Mouse (Mus musculus): ENCODE measurements around the gene Ttc39a. TPM values are rescaled to one million over a fixed set of nuclear protein-coding genes. Genes with fewer than 3 reads are reported as not detected.

The Ttc39a gene
- polyA plus RNA-seq, 1 experiment from 2014 or later = 0.90 TPM

GRCm38 (mm10) chr4:109406054-109406485 is 353 bp upstream of the Ttc39a start:
- Histone ChIP-seq H3K36me3 (no peaks in the 10 kb centered on the region), H3K4me1 (replicated peaks) (peaks cover 21% of the 10 kb centered on the region), H3K4me2 (replicated peaks) (peak overlapping the region; percentile 98), H3K27me3 (peaks cover 8% of the 10 kb centered on the region; the same call in 1 of the 2 replicates), H3K4me3 (replicated peaks) (peak overlapping the region; percentile 64), H3K9me3 (no peaks in the 10 kb centered on the region), H3K27ac (no peak overlapping the region), H3K9ac (replicated peaks) (no peak overlapping the region; the same call in 1 of the 2 replicates)
- peak; percentile 24; the same call in 1 of the 2 replicates for ATAC-seq
- 8% methylated on average over 3 of the region's 3 CpGs for WGBS

GRCm38 (mm10) chr4:109407176-109407520 is 725 bp downstream of the Ttc39a start:
- peak overlapping the region; percentile 64 for H3K4me3 ChIP-seq (replicated peaks)
- H3K27ac ChIP-seq = no peak overlapping the region
- H3K36me3 ChIP-seq = no peaks in the 10 kb centered on the region
- H3K27me3 ChIP-seq = peaks cover 8% of the 10 kb centered on the region; the same call in 1 of the 2 replicates
- H3K9ac ChIP-seq (replicated peaks) = peak overlapping the region; percentile 78
- WGBS = 1% methylated on average over 24 of the region's 24 CpGs
- H3K4me2 ChIP-seq (replicated peaks) = peak overlapping the region; percentile 98
- no peaks in the 10 kb centered on the region for H3K9me3 ChIP-seq
- peak; percentile 38; the same call in 1 of the 2 replicates for ATAC-seq
- peaks cover 24% of the 10 kb centered on the region for H3K4me1 ChIP-seq (replicated peaks)

GRCm38 (mm10) chr4:109407701-109408485 is 1.5 kb downstream of the Ttc39a start:
- WGBS = 91% methylated on average over 9 of the region's 9 CpGs
- Histone ChIP-seq H3K36me3 (no peaks in the 10 kb centered on the region), H3K27me3 (peaks cover 8% of the 10 kb centered on the region; the same call in 1 of the 2 replicates), H3K4me1 (replicated peaks) (peaks cover 24% of the 10 kb centered on the region), H3K9me3 (no peaks in the 10 kb centered on the region), H3K27ac (no peak overlapping the region), H3K4me2 (replicated peaks) (no peak overlapping the region), H3K9ac (replicated peaks) (no peak overlapping the region), H3K4me3 (replicated peaks) (no peak overlapping the region; the same call in 1 of the 2 replicates)
- ATAC-seq = no peak

- WGBS = 72% methylated on average over 9 of the region's 9 CpGs
- H3K4me3 ChIP-seq (replicated peaks) = no peak overlapping the region
- no peak for ATAC-seq
- no peaks in the 10 kb centered on the region for H3K9me3 ChIP-seq
- peaks cover 20% of the 10 kb centered on the region for H3K4me1 ChIP-seq (replicated peaks)
- H3K4me2 ChIP-seq (replicated peaks) = no peak overlapping the region
- no peak overlapping the region for H3K27ac ChIP-seq
- no peak overlapping the region for H3K9ac ChIP-seq (replicated peaks)
- H3K27me3 ChIP-seq = peaks cover 8% of the 10 kb centered on the region; the same call in 1 of the 2 replicates
- no peaks in the 10 kb centered on the region for H3K36me3 ChIP-seq
These were observed 4.4 kb downstream of the Ttc39a start for GRCm38 (mm10) chr4:109410681-109411376.

GRCm38 (mm10) chr4:109411377-109411967 is 5.0 kb downstream of the Ttc39a start:
- 84% methylated on average over 6 of the region's 6 CpGs for WGBS
- Histone ChIP-seq H3K4me3 (replicated peaks) (no peak overlapping the region), H3K27me3 (peaks cover 8% of the 10 kb centered on the region; the same call in 1 of the 2 replicates), H3K4me1 (replicated peaks) (peaks cover 14% of the 10 kb centered on the region), H3K36me3 (no peaks in the 10 kb centered on the region), H3K9me3 (no peaks in the 10 kb centered on the region), H3K9ac (replicated peaks) (no peak overlapping the region), H3K4me2 (replicated peaks) (no peak overlapping the region), H3K27ac (no peak overlapping the region)
- no peak for ATAC-seq

GRCm38 (mm10) chr4:109412233-109412632 is 5.8 kb downstream of the Ttc39a start:
- Histone ChIP-seq H3K4me2 (replicated peaks) (no peak overlapping the region), H3K9me3 (no peaks in the 10 kb centered on the region), H3K27me3 (peaks cover 7% of the 10 kb centered on the region; the same call in 1 of the 2 replicates), H3K9ac (replicated peaks) (no peak overlapping the region), H3K4me3 (replicated peaks) (no peak overlapping the region), H3K27ac (no peak overlapping the region), H3K4me1 (replicated peaks) (peaks cover 8% of the 10 kb centered on the region; the same call in 1 of the 2 replicates), H3K36me3 (no peaks in the 10 kb centered on the region)
- WGBS = 94% methylated on average over 5 of the region's 5 CpGs
- ATAC-seq = no peak

GRCm38 (mm10) chr4:109417998-109418397 is 11.6 kb downstream of the Ttc39a start:
- no peak for ATAC-seq

GRCm38 (mm10) chr4:109419017-109419416 is 12.6 kb downstream of the Ttc39a start:
- WGBS = 23% methylated on average over 3 of the region's 3 CpGs
- Histone ChIP-seq H3K9me3 (no peaks in the 10 kb centered on the region), H3K27me3 (no peaks in the 10 kb centered on the region), H3K4me1 (replicated peaks) (no peaks in the 10 kb centered on the region), H3K36me3 (no peaks in the 10 kb centered on the region), H3K9ac (replicated peaks) (no peak overlapping the region), H3K27ac (no peak overlapping the region), H3K4me3 (replicated peaks) (no peak overlapping the region), H3K4me2 (replicated peaks) (no peak overlapping the region)
- no peak for ATAC-seq

More at GRCm38 (mm10) chr4:109417998-109418397, 11.6 kb downstream of the Ttc39a start:
- Histone ChIP-seq H3K4me1 (replicated peaks) (no peaks in the 10 kb centered on the region), H3K9me3 (no peaks in the 10 kb centered on the region), H3K27ac (no peak overlapping the region), H3K27me3 (no peaks in the 10 kb centered on the region), H3K36me3 (no peaks in the 10 kb centered on the region), H3K9ac (replicated peaks) (no peak overlapping the region), H3K4me2 (replicated peaks) (no peak overlapping the region), H3K4me3 (replicated peaks) (no peak overlapping the region)
- WGBS = 92% methylated on average over 1 of the region's 1 CpGs

- H3K4me2 ChIP-seq (replicated peaks) = no peak overlapping the region
- WGBS = 92% methylated on average over 4 of the region's 4 CpGs
- no peak overlapping the region for H3K9ac ChIP-seq (replicated peaks)
- no peak overlapping the region for H3K27ac ChIP-seq
- H3K27me3 ChIP-seq = no peaks in the 10 kb centered on the region
- no peaks in the 10 kb centered on the region for H3K36me3 ChIP-seq
- H3K4me3 ChIP-seq (replicated peaks) = no peak overlapping the region
- no peaks in the 10 kb centered on the region for H3K9me3 ChIP-seq
- ATAC-seq = no peak
- no peaks in the 10 kb centered on the region for H3K4me1 ChIP-seq (replicated peaks)
These were observed 13.1 kb downstream of the Ttc39a start for GRCm38 (mm10) chr4:109419563-109419962.

GRCm38 (mm10) chr4:109420138-109420795 is 13.8 kb downstream of the Ttc39a start:
- no peak overlapping the region for H3K27ac ChIP-seq
- H3K4me1 ChIP-seq (replicated peaks) = no peaks in the 10 kb centered on the region
- no peak overlapping the region for H3K4me3 ChIP-seq (replicated peaks)
- H3K4me2 ChIP-seq (replicated peaks) = no peak overlapping the region
- 75% methylated on average over 8 of the region's 8 CpGs for WGBS
- ATAC-seq = 0 out of 2 replicates have a peak, but pooled peaks have one; percentile 28
- no peaks in the 10 kb centered on the region for H3K9me3 ChIP-seq
- H3K27me3 ChIP-seq = no peaks in the 10 kb centered on the region
- H3K36me3 ChIP-seq = no peaks in the 10 kb centered on the region
- no peak overlapping the region for H3K9ac ChIP-seq (replicated peaks)

- H3K9ac ChIP-seq (replicated peaks) = no peak overlapping the region
- no peaks in the 10 kb centered on the region for H3K9me3 ChIP-seq
- H3K27ac ChIP-seq = no peak overlapping the region
- WGBS = 89% methylated on average over 7 of the region's 7 CpGs
- H3K4me1 ChIP-seq (replicated peaks) = no peaks in the 10 kb centered on the region
- H3K27me3 ChIP-seq = no peaks in the 10 kb centered on the region
- ATAC-seq = no peak
- no peaks in the 10 kb centered on the region for H3K36me3 ChIP-seq
- H3K4me3 ChIP-seq (replicated peaks) = no peak overlapping the region
- no peak overlapping the region for H3K4me2 ChIP-seq (replicated peaks)
These were observed 15.2 kb downstream of the Ttc39a start for GRCm38 (mm10) chr4:109421608-109422007.

All from midbrain, embryonic 13.5 days (tissue).